Mouse (Mus musculus): ENCODE measurements around the gene H2al1a.
A peak's percentile ranks its signal among the peaks of the same experiment; 100 is the strongest.
"Not testable (repeated sequence)": the region's sequence is repeated elsewhere in the genome, so short reads cannot be mapped to it uniquely, and the experiment has no call there.

The H2al1a gene

GRCm38 (mm10) chrX:11298957-11299356 is at the start of gene H2al1a:
H2al1a (plus strand) TSS chrX:11299257.
- DNase-seq = not testable (repeated sequence)

DNA sequence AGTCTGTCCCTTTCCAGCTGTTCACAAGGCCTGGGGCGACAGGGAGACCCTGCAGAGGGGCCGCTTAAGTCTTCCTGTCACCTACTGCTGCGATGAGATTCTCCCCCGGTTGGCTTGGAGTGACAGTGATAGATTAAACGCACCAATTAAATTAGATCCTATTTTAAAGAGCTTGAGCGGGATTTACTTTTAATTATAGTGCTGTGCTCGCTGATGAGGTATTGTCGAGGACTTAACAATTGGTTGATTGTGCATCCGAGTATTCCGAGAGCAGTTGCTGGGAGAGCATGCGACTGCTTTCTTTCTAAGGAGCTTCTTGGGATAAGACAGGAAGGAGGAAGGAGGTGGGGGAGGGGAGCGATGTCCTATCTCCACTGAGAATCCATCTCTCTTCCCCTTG is 48.9 kb upstream of the H2al1a start:
- DNase-seq = no peak

GRCm38 (mm10) chrX:11254062-11254461 is 45.0 kb upstream of the H2al1a start:
- DNase-seq = no peak

DNA sequence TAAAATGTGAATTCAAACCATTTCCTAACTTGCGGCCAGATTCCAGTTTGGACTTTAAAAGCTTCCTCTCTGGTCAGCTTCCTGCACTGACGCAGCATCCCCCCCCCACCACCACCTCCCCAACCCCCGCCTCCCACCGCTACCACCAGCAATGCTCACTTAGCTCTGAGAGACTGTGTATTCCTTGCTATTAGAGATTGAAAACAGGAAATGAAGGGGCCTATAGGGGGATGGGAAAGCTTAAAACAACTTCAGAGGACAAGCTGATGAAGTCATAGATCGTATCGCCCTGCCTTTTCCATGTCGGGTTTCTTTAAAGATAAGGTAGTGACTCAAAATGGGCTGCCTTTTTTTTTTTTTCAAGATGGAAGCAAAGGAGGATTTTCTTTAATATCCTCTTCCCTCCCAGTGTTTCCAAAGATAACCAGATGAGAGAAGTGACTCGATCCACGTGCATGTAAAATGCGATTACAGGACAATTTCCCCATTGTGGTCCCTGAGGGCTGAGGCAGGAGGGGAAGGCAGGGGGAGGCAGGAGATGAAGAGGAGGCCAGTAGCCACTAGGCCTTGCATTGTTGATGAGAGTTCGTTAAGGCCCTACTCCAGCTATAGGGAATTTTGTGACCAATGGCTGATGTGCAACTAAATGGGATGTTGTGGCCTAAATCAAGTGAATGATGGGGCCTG is 44.4 kb upstream of the H2al1a start:
- no peak for DNase-seq

GRCm38 (mm10) chrX:11255564-11256360 is 43.3 kb upstream of the H2al1a start:
- no peak for DNase-seq

DNA sequence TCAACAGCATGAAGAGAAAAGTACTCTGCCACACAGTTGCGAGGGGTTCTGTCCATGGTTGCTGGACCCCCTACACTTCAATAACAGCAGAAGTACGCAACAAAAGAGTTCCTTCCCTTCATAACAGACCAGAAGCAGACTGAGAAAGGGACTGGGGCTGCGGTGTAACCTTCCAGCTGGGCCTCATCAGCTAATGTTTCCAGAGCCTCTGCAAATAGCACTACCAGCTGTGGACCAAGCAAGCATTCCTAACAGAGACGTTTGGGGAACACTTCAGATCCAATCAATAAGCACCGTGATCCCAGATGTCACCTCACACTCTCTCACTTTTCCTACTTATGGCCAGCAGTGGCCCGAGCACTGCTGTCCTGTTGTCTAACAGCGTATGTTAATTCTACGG is 34.1 kb upstream of the H2al1a start:
- DNase-seq = no peak

DNA sequence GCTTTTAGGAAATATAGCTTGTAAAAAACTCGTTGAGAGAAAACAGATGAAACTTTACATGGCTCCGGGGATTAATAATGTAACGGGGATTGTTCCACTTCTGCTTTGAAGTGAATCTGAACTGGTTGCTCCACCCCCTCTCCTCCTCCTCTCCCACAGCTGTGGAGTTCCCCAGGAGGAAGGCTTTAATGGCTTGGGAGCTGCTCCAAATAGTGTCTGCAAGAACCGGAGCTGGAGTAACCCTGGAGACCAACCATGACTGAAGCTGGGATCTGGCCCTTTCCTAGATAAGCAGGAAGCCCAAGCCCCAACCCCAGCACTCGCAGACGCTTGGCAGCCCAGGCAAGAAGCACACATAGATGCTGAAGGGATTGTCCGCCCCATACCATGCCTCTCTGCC is 31.3 kb upstream of the H2al1a start:
- no peak for DNase-seq

DNA sequence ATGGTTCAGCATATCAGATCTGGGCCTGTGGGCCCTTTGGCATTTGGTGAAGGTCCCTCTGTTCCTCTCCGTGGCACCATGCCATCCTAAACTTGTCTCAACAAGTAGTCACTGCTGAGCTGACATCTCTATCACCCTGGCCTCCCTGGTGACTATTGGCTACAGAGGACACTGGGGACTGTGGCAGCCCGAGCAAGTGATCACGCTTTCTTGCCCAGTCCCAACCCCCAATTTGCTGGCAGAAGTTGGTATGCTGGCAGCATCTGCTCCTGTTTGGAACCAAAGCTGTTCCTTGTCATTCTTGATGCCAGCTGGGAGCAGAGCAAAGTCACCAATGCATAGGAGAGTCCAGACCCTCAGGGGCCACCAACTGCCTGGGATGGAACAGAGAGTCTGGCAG is 30.0 kb upstream of the H2al1a start:
- DNase-seq = no peak

GRCm38 (mm10) chrX:11273190-11273589 is 25.9 kb upstream of the H2al1a start:
- DNase-seq = no peak

DNA sequence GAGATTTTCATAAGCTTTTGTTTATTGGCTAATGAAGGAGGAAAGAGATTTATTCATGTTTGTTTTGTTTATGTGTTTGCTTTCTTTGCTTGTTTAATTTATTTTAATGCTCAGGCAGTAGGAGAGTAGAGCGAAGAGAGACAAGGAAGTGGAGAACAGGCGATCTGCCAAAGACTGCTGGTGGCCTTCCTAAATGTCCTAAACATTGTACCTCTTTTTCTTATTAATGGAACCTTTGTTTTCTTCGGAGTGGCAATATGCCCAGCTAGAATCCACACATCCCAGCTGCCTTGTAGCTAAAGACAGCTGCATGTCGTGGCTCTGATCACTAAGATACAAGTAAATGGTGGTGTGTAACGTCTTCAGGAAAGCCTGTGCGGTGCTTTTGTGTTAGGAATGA is 22.0 kb upstream of the H2al1a start:
- no peak for DNase-seq

DNA sequence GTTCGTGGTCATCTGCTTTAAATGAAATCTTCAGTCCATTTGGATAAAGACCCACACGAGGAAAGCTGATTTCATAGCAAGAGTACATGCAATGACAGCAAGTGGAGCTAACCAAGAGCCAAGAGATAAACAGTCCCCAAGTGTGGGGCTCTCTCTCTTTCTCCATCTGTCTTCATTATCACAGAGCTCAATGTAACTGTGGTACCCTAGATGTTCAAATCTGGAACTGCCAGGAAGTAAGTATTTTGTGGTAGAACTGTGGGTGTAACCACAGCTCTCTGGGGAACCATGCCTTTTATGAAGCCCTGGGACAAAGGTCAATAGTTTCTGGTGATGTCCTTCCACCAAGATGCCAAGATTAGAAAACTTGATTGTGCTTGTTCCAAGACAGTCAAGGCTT is 18.3 kb upstream of the H2al1a start:
- no peak for DNase-seq

DNA sequence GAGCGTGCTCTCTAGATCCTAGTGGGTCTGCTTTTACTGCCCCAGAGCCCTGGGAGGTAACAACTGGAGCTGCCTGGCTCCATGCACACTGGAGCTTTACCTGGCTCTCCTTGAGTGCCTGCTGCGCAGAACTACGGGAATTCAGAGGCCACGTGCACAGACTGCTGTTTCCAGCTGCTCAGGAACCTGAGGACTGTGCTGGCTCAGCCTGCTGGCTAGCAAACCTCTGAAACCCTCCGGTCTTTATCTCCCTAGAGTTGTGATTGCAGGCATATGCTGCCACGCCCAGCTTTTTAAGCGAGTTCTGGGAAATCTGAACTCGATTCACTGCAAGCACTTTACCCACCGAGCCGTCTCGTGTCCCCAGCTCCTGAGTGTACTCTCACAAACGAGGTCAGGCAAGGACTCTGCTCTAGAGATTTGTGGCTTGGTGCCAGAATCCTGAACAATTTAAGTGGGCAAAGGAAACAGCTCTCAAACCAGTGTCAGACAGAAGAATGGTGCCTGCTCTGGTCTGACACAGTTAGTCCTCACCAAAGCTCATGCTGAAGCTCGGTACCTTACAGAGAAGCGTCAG is 10.7 kb upstream of the H2al1a start:
- no peak for DNase-seq

- no peak for DNase-seq
These were observed 9.8 kb upstream of the H2al1a start for GRCm38 (mm10) chrX:11289244-11289643.

DNA sequence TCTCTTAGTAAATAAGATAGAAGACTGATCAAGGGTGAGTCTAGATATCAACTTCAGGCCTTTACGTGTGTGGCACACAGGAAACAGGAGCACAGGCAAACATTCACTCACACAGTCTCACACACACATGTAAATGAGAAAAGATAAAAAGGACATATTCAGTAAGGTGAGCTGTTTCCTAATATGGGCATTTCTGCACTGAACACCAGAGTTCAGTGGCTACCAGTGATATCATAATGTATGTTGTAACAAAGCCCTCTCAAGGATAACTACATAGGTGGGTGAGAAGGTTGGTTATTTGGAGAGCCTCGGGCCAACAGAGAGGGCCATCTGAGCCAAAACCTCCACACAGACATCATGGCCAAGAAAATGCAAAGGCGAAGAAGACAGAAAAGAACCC is 3.1 kb downstream of the H2al1a start, which contains the start of gene H2al1b:
Gene H2al1b, plus strand, starts transcription at position 301 of the 400 bp plus-strand sequence.
- DNase-seq = not testable (repeated sequence)

DNA sequence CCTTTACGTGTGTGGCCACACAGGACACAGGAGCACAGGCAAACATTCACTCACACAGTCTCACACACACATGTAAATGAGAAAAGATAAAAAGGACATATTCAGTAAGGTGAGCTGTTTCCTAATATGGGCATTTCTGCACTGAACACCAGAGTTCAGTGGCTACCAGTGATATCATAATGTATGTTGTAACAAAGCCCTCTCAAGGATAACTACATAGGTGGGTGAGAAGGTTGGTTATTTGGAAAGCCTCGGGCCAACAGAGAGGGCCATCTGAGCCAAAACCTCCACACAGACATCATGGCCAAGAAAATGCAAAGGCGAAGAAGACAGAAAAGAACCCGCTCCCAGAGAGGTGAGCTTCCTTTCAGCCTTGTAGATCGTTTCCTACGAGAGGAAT is 6.3 kb downstream of the H2al1a start, which contains the start of gene H2al1c:
Gene H2al1c, plus strand, starts transcription at position 301 of the 400 bp plus-strand sequence.
- DNase-seq = not testable (repeated sequence)

- DNase-seq = not testable (repeated sequence)
These were observed 9.5 kb downstream of the H2al1a start, which contains the start of gene H2al1d for GRCm38 (mm10) chrX:11308524-11308923. H2al1d (plus strand) TSS chrX:11308824.

DNA sequence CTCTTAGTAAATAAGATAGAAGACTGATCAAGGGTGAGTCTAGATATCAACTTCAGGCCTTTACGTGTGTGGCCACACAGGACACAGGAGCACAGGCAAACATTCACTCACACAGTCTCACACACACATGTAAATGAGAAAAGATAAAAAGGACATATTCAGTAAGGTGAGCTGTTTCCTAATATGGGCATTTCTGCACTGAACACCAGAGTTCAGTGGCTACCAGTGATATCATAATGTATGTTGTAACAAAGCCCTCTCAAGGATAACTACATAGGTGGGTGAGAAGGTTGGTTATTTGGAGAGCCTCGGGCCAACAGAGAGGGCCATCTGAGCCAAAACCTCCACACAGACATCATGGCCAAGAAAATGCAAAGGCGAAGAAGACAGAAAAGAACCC is 12.6 kb downstream of the H2al1a start, which contains the start of gene H2al1e:
Gene H2al1e, plus strand, starts transcription at position 301 of the 400 bp plus-strand sequence.
- DNase-seq = not testable (repeated sequence)

- not testable (repeated sequence) for DNase-seq
These were observed 15.8 kb downstream of the H2al1a start, which contains the start of gene H2al1f for GRCm38 (mm10) chrX:11314858-11315257. H2al1f (plus strand) TSS chrX:11315158.

DNA sequence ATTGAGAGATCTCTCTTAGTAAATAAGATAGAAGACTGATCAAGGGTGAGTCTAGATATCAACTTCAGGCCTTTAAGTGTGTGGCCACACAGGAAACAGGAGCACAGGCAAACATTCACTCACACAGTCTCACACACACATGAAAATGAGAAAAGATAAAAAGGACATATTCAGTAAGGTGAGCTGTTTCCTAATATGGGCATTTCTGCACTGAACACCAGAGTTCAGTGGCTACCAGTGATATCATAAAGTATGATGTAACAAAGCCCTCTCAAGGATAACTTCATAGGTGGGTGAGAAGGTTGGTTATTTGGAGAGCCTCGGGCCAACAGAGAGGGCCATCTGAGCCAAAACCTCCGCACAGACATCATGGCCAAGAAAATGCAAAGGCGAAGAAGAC is 18.9 kb downstream of the H2al1a start, which contains the start of gene H2al1g:
Gene H2al1g, plus strand, starts transcription at position 301 of the 400 bp plus-strand sequence.
- not testable (repeated sequence) for DNase-seq

DNA sequence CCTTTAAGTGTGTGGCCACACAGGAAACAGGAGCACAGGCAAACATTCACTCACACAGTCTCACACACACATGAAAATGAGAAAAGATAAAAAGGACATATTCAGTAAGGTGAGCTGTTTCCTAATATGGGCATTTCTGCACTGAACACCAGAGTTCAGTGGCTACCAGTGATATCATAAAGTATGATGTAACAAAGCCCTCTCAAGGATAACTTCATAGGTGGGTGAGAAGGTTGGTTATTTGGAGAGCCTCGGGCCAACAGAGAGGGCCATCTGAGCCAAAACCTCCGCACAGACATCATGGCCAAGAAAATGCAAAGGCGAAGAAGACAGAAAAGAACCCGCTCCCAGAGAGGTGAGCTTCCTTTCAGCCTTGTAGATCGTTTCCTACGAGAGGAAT is 22.1 kb downstream of the H2al1a start, which contains the start of gene H2al1h:
Gene H2al1h, plus strand, starts transcription at position 301 of the 400 bp plus-strand sequence.
- DNase-seq = not testable (repeated sequence)

DNA sequence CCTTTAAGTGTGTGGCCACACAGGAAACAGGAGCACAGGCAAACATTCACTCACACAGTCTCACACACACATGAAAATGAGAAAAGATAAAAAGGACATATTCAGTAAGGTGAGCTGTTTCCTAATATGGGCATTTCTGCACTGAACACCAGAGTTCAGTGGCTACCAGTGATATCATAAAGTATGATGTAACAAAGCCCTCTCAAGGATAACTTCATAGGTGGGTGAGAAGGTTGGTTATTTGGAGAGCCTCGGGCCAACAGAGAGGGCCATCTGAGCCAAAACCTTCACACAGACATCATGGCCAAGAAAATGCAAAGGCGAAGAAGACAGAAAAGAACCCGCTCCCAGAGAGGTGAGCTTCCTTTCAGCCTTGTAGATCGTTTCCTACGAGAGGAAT is 25.3 kb downstream of the H2al1a start, which contains the start of gene H2al1i:
Gene H2al1i, plus strand, starts transcription at position 301 of the 400 bp plus-strand sequence.
- DNase-seq = not testable (repeated sequence)

DNA sequence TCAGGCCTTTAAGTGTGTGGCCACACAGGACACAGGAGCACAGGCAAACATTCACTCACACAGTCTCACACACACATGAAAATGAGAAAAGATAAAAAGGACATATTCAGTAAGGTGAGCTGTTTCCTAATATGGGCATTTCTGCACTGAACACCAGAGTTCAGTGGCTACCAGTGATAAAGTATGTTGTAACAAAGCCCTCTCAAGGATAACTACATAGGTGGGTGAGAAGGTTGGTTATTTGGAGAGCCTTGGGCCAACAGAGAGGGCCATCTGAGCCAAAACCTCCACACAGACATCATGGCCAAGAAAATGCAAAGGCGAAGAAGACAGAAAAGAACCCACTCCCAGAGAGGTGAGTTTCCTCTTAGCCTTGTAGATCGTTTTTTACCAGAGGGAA is 28.5 kb downstream of the H2al1a start, which contains the start of gene H2al1j:
Gene H2al1j, plus strand, starts transcription at position 301 of the 400 bp plus-strand sequence.
- DNase-seq = not testable (repeated sequence)

DNA sequence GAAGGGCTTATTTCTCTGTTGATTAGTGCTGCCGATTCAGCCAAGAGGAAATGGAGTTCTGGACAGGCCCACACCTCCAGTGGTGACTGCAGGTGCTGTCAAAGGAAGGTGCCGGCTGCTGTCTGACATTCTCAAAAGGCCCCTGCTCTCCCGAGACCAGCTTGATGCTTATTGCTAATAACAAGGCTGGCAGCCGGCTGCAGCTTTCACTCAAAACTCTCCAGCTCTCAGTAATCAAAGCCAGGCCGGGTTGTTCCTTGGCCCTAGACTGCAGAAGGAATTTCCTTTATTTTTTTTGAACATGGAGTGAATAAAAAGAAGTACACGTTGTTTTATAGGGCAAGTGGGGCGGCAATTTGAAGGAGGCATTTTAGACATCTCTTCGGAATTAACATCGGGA is 46.7 kb downstream of the H2al1a start:
- DNase-seq = peak; percentile 14
